Mouse (Mus musculus) kidney, postnatal 0 days (tissue): ENCODE measurements around the gene Fcho2. TPM values are rescaled to one million over a fixed set of nuclear protein-coding genes. Genes with fewer than 3 reads are reported as not detected.

Experiments used
- ATAC-seq: fragments of 200-750 bp; cut with Nextera tagmentation; replicated peaks from 2 replicates; pipeline ENCODE4 v1.8.0; 2017; ENCODE audit warnings: low read depth, moderate number of reproducible peaks, moderate TSS enrichment, moderate library complexity; ENCODE audit not compliant: low FRiP score
- DNase-seq: peaks from one replicate; pipeline ENCODE4 v3.0.0-alpha.2; 2016; ENCODE audit warnings: low spot score
- H3K27ac ChIP-seq: fragments of 300-500 bp; sonication (generic); 2 replicates; pipeline ENCODE4 v1.5.1; 2014; ENCODE audit warnings: mild to moderate bottlenecking
- H3K27me3 ChIP-seq: fragments of 300-500 bp; sonication (generic); 2 replicates; pipeline ENCODE4 v1.6.1; 2014; ENCODE audit warnings: low read length, mixed read lengths; ENCODE audit not compliant: insufficient read depth
- H3K36me3 ChIP-seq: fragments of 300-500 bp; sonication (generic); 2 replicates; pipeline ENCODE4 v1.6.1; 2014; ENCODE audit warnings: low read length, mixed read lengths; ENCODE audit not compliant: insufficient read depth
- H3K4me1 ChIP-seq: fragments of 300-500 bp; sonication (generic); replicated peaks from 2 replicates; pipeline ENCODE4 v1.6.1; 2014; ENCODE audit warnings: antibody characterized with exemption, low read length, mixed read lengths; ENCODE audit not compliant: insufficient read depth
- H3K4me2 ChIP-seq: fragments of 300-500 bp; sonication (generic); 2 replicates; pipeline ENCODE4 v1.6.1; 2014; ENCODE audit warnings: mild to moderate bottlenecking, low read length, moderate library complexity, mixed read lengths
- H3K4me3 ChIP-seq: fragments of 300-500 bp; sonication (generic); replicated peaks from 2 replicates; pipeline ENCODE4 v1.5.1; 2014; ENCODE audit warnings: low read depth, low read length
- H3K9ac ChIP-seq: fragments of 300-500 bp; sonication (generic); 2 replicates; pipeline ENCODE4 v1.6.1; 2014; ENCODE audit warnings: low read depth, low read length
- H3K9me3 ChIP-seq: fragments of 300-500 bp; sonication (generic); replicated peaks from 2 replicates; pipeline ENCODE4 v1.6.1; 2016; ENCODE audit warnings: low read length, inconsistent platforms, mixed read lengths
- CTCF ChIP-seq: IDR thresholded peaks from 2 replicates; pipeline ENCODE4 v1.5.1; 2016; ENCODE audit warnings: antibody characterized with exemption, low read depth, mild to moderate bottlenecking, moderate library complexity
- WGBS: fragments of 180-500 bp; shearing (Covaris S2); extraction: QIAGEN DNeasy Blood & Tissue Kit; methylation state at CpG from one replicate; pipeline ENCODE4 v1.1.7; 2014; 5-methylcytosine and 5-hydroxymethylcytosine counted together
- polyA plus RNA-seq: library from polyadenylated mRNA; unstranded; fragments of >200 nt; fragmentation: Nextera tagmentation; extraction: Ambion mirVana; gene quantifications from 2 replicates; pipeline ENCODE4 v1.2.1, GENCODE M21; 2015

The Fcho2 gene
- polyA plus RNA-seq, 1 experiment from 2014 or later: 33.0 TPM

DNA sequence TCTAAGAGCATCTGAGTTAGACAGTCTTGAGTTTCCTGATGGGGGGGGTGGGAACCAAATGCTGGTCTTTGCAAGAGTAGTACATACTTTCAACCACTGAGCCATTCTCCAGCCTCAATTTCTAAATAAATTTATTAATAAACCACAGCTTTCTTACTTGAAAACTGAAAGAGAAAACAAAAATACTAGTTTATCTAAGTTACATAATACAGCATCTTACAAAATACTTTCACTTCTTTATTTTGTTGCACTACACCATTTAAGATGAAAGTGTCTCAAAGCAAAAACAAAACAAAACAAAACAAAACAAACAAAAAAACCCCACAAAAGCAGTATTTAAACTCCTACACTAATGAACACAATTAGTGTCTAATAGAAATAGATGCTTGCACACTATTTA is 53.5 kb downstream of the Fcho2 start:
- no peaks in the 10 kb centered on the region for H3K9me3 ChIP-seq
- H3K9ac ChIP-seq: no peak overlapping the region
- no peak for TF ChIP-seq CTCF
- no peaks in the 10 kb centered on the region for H3K27me3 ChIP-seq
- H3K27ac ChIP-seq: no peak overlapping the region
- no peak for ATAC-seq
- no peaks in the 10 kb centered on the region for H3K4me1 ChIP-seq
- no peak overlapping the region for H3K4me2 ChIP-seq
- no peak overlapping the region for H3K4me3 ChIP-seq
- no peak for DNase-seq
- 0 out of 2 replicates have a peak, but pooled peaks cover 4% of the 10 kb centered on the region for H3K36me3 ChIP-seq

DNA sequence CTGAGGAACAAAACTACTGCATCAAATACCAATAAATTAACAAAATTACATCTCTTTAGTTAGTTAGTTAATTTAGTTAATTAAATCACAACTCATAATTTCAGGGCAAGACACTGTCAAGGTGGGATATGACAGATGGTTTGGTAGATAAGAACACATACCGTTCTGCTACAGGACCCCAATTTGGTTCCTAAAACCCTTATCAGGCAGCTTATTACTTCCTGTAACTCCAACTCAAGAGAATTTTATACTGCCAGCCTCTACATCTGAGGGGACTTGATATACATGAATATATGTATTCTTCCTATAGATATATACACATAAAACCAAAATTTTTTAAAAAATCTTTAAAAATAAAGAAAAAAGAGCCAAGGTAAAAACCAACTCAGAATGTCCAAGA is 59.4 kb downstream of the Fcho2 start:
- peaks cover 8% of the 10 kb centered on the region; the same call in 1 of the 2 replicates for H3K36me3 ChIP-seq
- DNase-seq: no peak
- no peak overlapping the region for H3K4me3 ChIP-seq
- no peaks in the 10 kb centered on the region for H3K9me3 ChIP-seq
- H3K9ac ChIP-seq: no peak overlapping the region
- H3K4me1 ChIP-seq: no peaks in the 10 kb centered on the region
- no peak for ATAC-seq
- no peak for TF ChIP-seq CTCF
- no peak overlapping the region for H3K4me2 ChIP-seq
- H3K27ac ChIP-seq: no peak overlapping the region
- 68% methylated on average over 1 of the region's 1 CpGs for WGBS
- H3K27me3 ChIP-seq: no peaks in the 10 kb centered on the region

DNA sequence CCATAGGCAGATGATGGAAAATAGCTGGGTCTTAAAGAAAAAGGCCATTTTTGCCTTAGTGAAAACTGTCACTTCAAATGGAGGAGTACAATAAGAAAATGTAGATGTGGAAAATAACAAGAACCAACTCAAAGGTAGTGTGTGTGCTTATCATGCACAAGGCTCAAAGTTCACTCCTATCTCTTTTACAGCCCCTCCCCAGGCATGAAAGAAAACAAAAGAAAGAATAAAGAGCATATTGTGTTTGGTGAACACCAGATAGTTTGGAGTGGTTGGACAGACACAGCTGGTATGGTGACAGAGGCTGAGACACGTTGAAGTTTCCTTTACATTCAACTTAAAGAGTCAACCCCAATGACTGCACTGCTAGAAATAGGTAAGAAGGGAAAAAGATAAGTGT is 70.6 kb downstream of the Fcho2 start:
- 86% methylated on average over 1 of the region's 1 CpGs for WGBS
- Histone ChIP-seq H3K4me1 (no peaks in the 10 kb centered on the region), H3K9ac (no peak overlapping the region), H3K36me3 (peaks cover 33% of the 10 kb centered on the region), H3K27ac (no peak overlapping the region), H3K4me3 (no peak overlapping the region), H3K9me3 (no peaks in the 10 kb centered on the region), H3K27me3 (no peaks in the 10 kb centered on the region), H3K4me2 (no peak overlapping the region)
- no peak for DNase-seq
- TF ChIP-seq CTCF: no peak
- ATAC-seq: no peak

DNA sequence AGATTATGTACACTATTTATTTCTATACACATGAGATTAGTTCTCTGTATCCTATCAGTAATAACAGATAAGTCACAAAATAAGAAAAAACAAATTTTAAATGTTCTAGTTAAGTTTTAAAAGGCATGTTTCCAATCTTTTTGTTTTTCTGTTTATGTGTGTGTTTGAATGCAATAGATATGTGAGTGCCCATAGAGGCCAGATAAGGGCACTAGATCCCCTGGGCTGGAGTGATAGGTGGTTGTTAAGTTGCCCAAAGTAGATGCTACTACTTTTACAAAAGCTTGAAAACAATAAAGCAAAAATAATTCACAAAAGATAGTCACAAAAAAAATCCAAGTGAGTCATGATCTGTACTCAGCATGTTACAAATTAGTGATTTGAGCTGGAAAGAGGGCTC is 71.4 kb downstream of the Fcho2 start:
- no peaks in the 10 kb centered on the region for H3K9me3 ChIP-seq
- H3K4me1 ChIP-seq: no peaks in the 10 kb centered on the region
- H3K27me3 ChIP-seq: no peaks in the 10 kb centered on the region
- TF ChIP-seq CTCF: no peak
- no peak for DNase-seq
- H3K4me3 ChIP-seq: no peak overlapping the region
- H3K36me3 ChIP-seq: peaks cover 34% of the 10 kb centered on the region
- ATAC-seq: no peak
- no peak overlapping the region for H3K4me2 ChIP-seq
- no peak overlapping the region for H3K9ac ChIP-seq
- no peak overlapping the region for H3K27ac ChIP-seq

DNA sequence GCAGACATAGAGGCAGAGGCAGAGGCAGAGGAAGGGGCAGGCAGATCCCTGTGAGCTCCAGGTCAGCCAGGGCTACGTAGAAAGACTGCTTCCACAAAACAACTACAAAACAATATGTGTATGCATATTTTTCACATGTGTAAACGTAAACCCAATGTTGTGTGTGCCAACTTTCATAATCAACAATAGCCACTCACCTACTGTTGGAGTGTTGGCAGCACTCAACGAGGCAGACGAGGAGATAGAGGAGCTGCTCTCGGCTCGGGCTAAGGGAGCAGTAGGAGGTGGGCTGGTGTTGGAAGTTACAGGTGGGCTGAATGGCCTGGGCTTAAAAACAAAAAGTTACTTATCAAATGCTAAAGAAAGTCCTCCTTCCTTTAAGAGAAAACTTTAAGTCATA is 72.0 kb downstream of the Fcho2 start:
- Histone ChIP-seq H3K4me1 (no peaks in the 10 kb centered on the region), H3K36me3 (peaks cover 37% of the 10 kb centered on the region), H3K27ac (no peak overlapping the region), H3K4me2 (no peak overlapping the region), H3K9ac (no peak overlapping the region), H3K27me3 (no peaks in the 10 kb centered on the region), H3K9me3 (no peaks in the 10 kb centered on the region), H3K4me3 (no peak overlapping the region)
- WGBS: 93% methylated on average over 6 of the region's 6 CpGs
- DNase-seq (no peak), ATAC-seq (no peak)
- TF ChIP-seq CTCF: no peak

DNA sequence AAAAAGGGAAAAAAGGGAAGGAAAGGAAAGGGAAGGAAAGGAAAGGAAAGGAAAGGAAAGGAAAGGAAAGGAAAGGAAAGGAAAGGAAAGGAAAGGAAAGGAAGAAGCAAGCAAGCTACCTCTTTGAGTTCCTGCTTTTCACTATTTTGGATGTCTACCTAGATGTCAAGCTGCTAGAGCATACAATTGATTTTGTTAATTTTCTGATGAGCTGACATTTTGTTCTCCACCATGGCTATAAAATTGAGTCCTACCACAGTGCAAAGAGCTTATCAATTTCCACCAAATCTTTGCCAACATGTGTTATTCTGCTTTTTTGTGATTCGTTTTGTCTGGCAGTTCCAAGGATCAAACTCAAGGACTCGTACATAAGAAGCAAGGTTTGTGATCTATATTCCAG is 77.0 kb downstream of the Fcho2 start:
- Histone ChIP-seq H3K4me2 (no peak overlapping the region), H3K27me3 (no peaks in the 10 kb centered on the region), H3K36me3 (peaks cover 31% of the 10 kb centered on the region), H3K9me3 (no peaks in the 10 kb centered on the region), H3K4me3 (no peak overlapping the region), H3K4me1 (no peaks in the 10 kb centered on the region), H3K9ac (no peak overlapping the region), H3K27ac (no peak overlapping the region)
- DNase-seq (no peak), ATAC-seq (no peak)
- no peak for TF ChIP-seq CTCF
- WGBS: 93% methylated on average over 2 of the region's 2 CpGs

DNA sequence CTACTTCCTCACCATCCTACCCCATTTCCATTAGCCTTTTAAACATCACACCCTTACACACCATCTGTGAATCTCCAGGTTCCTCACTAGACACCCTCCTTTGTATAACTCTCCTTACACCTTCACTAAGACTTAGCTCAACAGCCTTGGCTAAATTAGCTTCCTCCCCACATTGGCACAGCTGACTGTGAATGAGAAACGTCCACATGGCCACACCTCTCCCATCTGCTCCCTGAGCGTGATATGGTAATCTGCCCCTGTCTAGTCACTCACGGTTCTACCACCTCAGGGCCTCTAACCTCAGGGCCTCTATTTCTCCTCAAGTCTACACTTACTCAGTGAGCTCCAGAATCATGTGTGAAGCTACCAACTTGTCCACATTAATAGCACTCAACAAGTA is 82.0 kb downstream of the Fcho2 start:
- no peak overlapping the region for H3K27ac ChIP-seq
- DNase-seq: no peak
- TF ChIP-seq CTCF: no peak
- ATAC-seq: no peak
- WGBS: 58% methylated on average over 3 of the region's 3 CpGs
- H3K4me1 ChIP-seq: no peaks in the 10 kb centered on the region
- no peaks in the 10 kb centered on the region for H3K27me3 ChIP-seq
- peaks cover 27% of the 10 kb centered on the region for H3K36me3 ChIP-seq
- no peak overlapping the region for H3K4me2 ChIP-seq
- H3K4me3 ChIP-seq: no peak overlapping the region
- H3K9me3 ChIP-seq: no peaks in the 10 kb centered on the region
- H3K9ac ChIP-seq: no peak overlapping the region
